Mouse (Mus musculus): ENCODE results near the gene Cyp4f13. TPM values are rescaled to one million over a fixed set of nuclear protein-coding genes. Genes with fewer than 3 reads are reported as not detected.
A peak's percentile ranks its signal among the peaks of the same experiment; 100 is the strongest.

Cyp4f13 gene
- total and polyA plus RNA-seq, 3 experiments = 11.9 to 18.6 (median 18.5) TPM

DNA sequence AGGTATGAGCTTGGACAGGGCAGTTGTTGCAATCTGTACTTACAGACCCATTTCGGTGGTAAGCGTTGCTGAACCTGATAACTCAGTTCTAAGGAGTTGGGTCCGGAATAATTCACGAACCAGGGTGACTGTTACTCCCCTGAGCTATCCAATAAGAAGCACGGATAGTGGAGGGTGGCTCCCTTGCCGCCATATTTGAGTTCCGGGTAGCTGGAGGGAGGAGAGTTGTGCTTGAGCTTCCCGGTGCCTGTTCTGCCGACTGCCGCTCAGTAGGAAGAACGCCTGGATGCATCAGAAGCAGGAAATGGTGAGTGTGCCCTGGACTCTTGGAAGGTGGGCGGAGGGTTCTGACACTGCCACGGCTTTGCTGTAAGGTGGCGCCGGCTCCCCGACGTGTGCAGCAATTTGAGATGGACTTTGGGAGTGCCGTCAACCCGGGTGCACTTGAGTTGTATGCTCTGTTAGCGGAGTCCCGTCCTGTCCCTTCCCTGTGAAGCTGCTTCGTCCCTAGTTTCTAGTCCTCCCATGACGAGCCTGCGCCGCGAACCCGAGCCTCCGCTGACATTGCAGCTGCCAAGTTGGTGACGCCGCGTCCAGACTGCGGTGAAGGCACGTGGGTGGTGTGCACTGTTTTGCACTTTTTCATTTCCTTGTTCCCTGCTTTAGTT, 18.6 kb upstream of the Cyp4f13 start, which contains the start of gene Zfp472:
Gene Zfp472 (plus strand): TSS at position 192 of the 668 bp plus-strand sequence.
- Histone ChIP-seq H3K27ac (ENCODE audit: insufficient read depth, low read depth) (peak within 1 kb of the TSS; percentile 73), H3K4me2 (ENCODE audit: insufficient read depth, low read depth, poor library complexity, severe bottlenecking) (peak within 1 kb of the TSS; percentile 99), H3K4me3 (replicated peaks in 1 of 3; ENCODE audit: low read depth in 2 of 3, low read length in 2 of 3, poor library complexity in 1 of 3) (peak within 1 kb of the TSS; percentile 78 to 96 (median 86)), H3K36me3 (replicated peaks in 1 of 2; ENCODE audit: control insufficient read depth in 1 of 2, insufficient read depth in 1 of 2, low read length in 1 of 2) (peaks cover 0 to 2% of the 10 kb centered on the region in 2 experiments), H3K9me3 (replicated peaks; ENCODE audit: low read length) (peaks cover 3% of the 10 kb centered on the region), H3K27me3 (replicated peaks) (no peaks in the 10 kb centered on the region), H3K79me2 (replicated peaks; ENCODE audit: control insufficient read depth, extremely low read depth, insufficient read depth, poor library complexity, severe bottlenecking) (peaks cover 25% of the 10 kb centered on the region), H3K9ac (ENCODE audit: insufficient read depth, low read depth) (peak within 1 kb of the TSS; percentile 81), H3K4me1 (ENCODE audit: control insufficient read depth in 1 of 2, insufficient read depth in 2 of 2) (peaks cover 4 to 12% of the 10 kb centered on the region in 2 experiments; a peak in 3 of 4 replicates)
- dilution Hi-C loops (cut with MboI; ENCODE audit: extremely low pct_ligation_motif_present, extremely low pct_unique_long_range_greater_than_20kb, low sequenced_read_pairs) = no loop called here
- peak; percentile 93 for DNase-seq (ENCODE audit: extremely low read depth)
- in situ Hi-C loops (cut with MboI; ENCODE audit: low pct_ligation_motif_present, low pct_unique_long_range_greater_than_20kb, low sequenced_read_pairs) = no loop called here
- TF ChIP-seq IRF4 (IDR thresholded peaks at IDR 0.05; ENCODE audit: low read depth, low read length) (peak; percentile 51), USF1 (IDR thresholded peaks at IDR 0.05; ENCODE audit: low read depth, low read length) (peak; percentile 25; the same call in 1 of the 2 replicates), UBTF (IDR thresholded peaks at IDR 0.05; ENCODE audit: low read depth, low read length) (no peak), E2F4 (IDR thresholded peaks at IDR 0.05; ENCODE audit: insufficient replicate concordance, low read depth, low read length) (peak; percentile 89), RCOR1 (conservative IDR thresholded peaks at IDR 0.05; ENCODE audit: low read depth, low read length) (0 out of 2 replicates have a peak, but pooled peaks have one; percentile 43), ZKSCAN1 (IDR thresholded peaks at IDR 0.05; ENCODE audit: borderline replicate concordance, low read depth, low read length) (no peak), PAX5 (IDR thresholded peaks at IDR 0.05; ENCODE audit: low read length) (no peak), ETS1 (conservative IDR thresholded peaks at IDR 0.05; ENCODE audit: low read depth, low read length) (peak; percentile 23; the same call in 1 of the 2 replicates), HCFC1 (IDR thresholded peaks at IDR 0.05; ENCODE audit: low read depth, low read length) (peak; percentile 87), POLR2A (IDR thresholded peaks at IDR 0.05; ENCODE audit: low read depth, low read length) (peak; percentile 75), ZNF384 (IDR thresholded peaks at IDR 0.05; ENCODE audit: low read depth, low read length) (no peak), ZC3H11A (IDR thresholded peaks at IDR 0.05; ENCODE audit: low read depth, low read length) (no peak), ELF1 (IDR thresholded peaks at IDR 0.05; ENCODE audit: low read depth, low read length) (peak; percentile 93), CTCF (conservative IDR thresholded peaks at IDR 0.05 in 1 of 2, IDR thresholded peaks at IDR 0.05 in 1 of 2; ENCODE audit: low read depth in 2 of 2, low read length in 2 of 2) (no peak), NRF1 (IDR thresholded peaks at IDR 0.05; ENCODE audit: low read depth, low read length) (peak; percentile 70), EP300 (IDR thresholded peaks at IDR 0.05; ENCODE audit: low read length) (0 out of 2 replicates have a peak, but pooled peaks have one; percentile 31), MAZ (IDR thresholded peaks at IDR 0.05; ENCODE audit: low read depth, low read length) (no peak), SIN3A (IDR thresholded peaks at IDR 0.05; ENCODE audit: low read length) (peak; percentile 87), GABPA (IDR thresholded peaks at IDR 0.05; ENCODE audit: insufficient replicate concordance, low read depth, low read length) (no peak), KAT2A (IDR thresholded peaks at IDR 0.05; ENCODE audit: insufficient replicate concordance, low read length) (peak; percentile 81; the same call in 1 of the 2 replicates), MAFK (IDR thresholded peaks at IDR 0.05; ENCODE audit: insufficient replicate concordance, low read length) (no peak), TBP (conservative IDR thresholded peaks at IDR 0.05; ENCODE audit: low read depth, low read length) (peak; percentile 90), CHD1 (IDR thresholded peaks at IDR 0.05; ENCODE audit: low read depth, low read length) (no peak), JUND (conservative IDR thresholded peaks at IDR 0.05; ENCODE audit: low read depth, low read length) (no peak), RAD21 (IDR thresholded peaks at IDR 0.05; ENCODE audit: low read depth, low read length) (no peak), POLR2AphosphoS2 (IDR thresholded peaks at IDR 0.05; ENCODE audit: low read depth, low read length) (peak; percentile 68; the same call in 1 of the 2 replicates), CHD2 (IDR thresholded peaks at IDR 0.05; ENCODE audit: low read length) (peak; percentile 95), MYC (IDR thresholded peaks at IDR 0.05; ENCODE audit: low read depth, low read length) (peak; percentile 85), JUN (IDR thresholded peaks at IDR 0.05; ENCODE audit: insufficient read depth, low read depth, low read length) (no peak), BHLHE40 (IDR thresholded peaks at IDR 0.05; ENCODE audit: low read depth, low read length) (peak; percentile 93), TCF12 (IDR thresholded peaks at IDR 0.05; ENCODE audit: low read depth, low read length) (peak; percentile 78), MEF2A (IDR thresholded peaks at IDR 0.05; ENCODE audit: borderline replicate concordance, low read depth, low read length) (no peak), ZMIZ1 (IDR thresholded peaks at IDR 0.05; ENCODE audit: low read depth, low read length) (peak; percentile 43), SMC3 (IDR thresholded peaks at IDR 0.05; ENCODE audit: low read depth, low read length) (no peak), NELFE (IDR thresholded peaks at IDR 0.05; ENCODE audit: low read depth, low read length) (peak; percentile 66), MXI1 (IDR thresholded peaks at IDR 0.05; ENCODE audit: low read depth, low read length) (peak; percentile 96), MAX (IDR thresholded peaks at IDR 0.05; ENCODE audit: low read length) (peak; percentile 79), USF2 (conservative IDR thresholded peaks at IDR 0.05; ENCODE audit: low read depth, low read length) (no peak)

All from CH12.LX (cell line).